In genomic region chr2:101932169-101932936, GRCm38 (mm10) we compare ENCODE assay signal across 9 mouse cellular contexts. TPM values are rescaled to one million over a fixed set of nuclear protein-coding genes. Genes with fewer than 3 reads are reported as not detected.
DNase-seq lines count a peak whose midpoint lies in the region; ATAC-seq lines count a peak whose summit lies in the region.
"Had no signal": no experiment of that assay in that cellular context is flagged by ENCODE, and none has a peak within 500 bp of the region (broad histone marks: within the 10 kb centered on the region; RNA-seq: fewer than 3 reads in every experiment).

No protein-coding gene starts in this region.

- no peaks in the 10 kb centered on the region for H3K9me3 ChIP-seq in forebrain, embryonic 16.5 days (ENCODE audit: control insufficient read depth, low read length)
- H3K9me3 ChIP-seq in midbrain, embryonic 15.5 days = no peaks in the 10 kb centered on the region
- H3K9me3 ChIP-seq: heart, embryonic 15.5 days had no signal

- ATAC-seq in forebrain, embryonic 16.5 days = peak; percentile 45; the same call in 1 of the 2 replicates
- peak; percentile 68 for ATAC-seq in midbrain, embryonic 15.5 days (replicated peaks)

- H3K4me2 ChIP-seq in forebrain, embryonic 16.5 days (ENCODE audit: low read length) = no peak overlapping the region
- no peak overlapping the region for H3K4me2 ChIP-seq in midbrain, embryonic 15.5 days
- H3K4me2 ChIP-seq: heart, embryonic 15.5 days had no signal

- H3K27me3 ChIP-seq in forebrain, embryonic 16.5 days (replicated peaks; ENCODE audit: control insufficient read depth, insufficient read depth, low read length) = no peaks in the 10 kb centered on the region
- no peaks in the 10 kb centered on the region for H3K27me3 ChIP-seq in midbrain, embryonic 15.5 days (replicated peaks)
- H3K27me3 ChIP-seq: heart, embryonic 15.5 days had no signal

- H3K4me3 ChIP-seq in forebrain, embryonic 16.5 days (replicated peaks; ENCODE audit: low read length) = no peak overlapping the region
- no peak overlapping the region for H3K4me3 ChIP-seq in midbrain, embryonic 15.5 days
- H3K4me3 ChIP-seq: heart, embryonic 15.5 days had no signal

- no peaks in the 10 kb centered on the region for H3K36me3 ChIP-seq in forebrain, embryonic 16.5 days (ENCODE audit: control insufficient read depth, insufficient read depth)
- H3K36me3 ChIP-seq in midbrain, embryonic 15.5 days (replicated peaks) = no peaks in the 10 kb centered on the region
- H3K36me3 ChIP-seq: heart, embryonic 15.5 days had no signal

- intact Hi-C loops in heart, postnatal 10 days (cut with DNase I) = no loop called here

- no peak overlapping the region for H3K27ac ChIP-seq in forebrain, embryonic 16.5 days (ENCODE audit: low read length)
- H3K27ac ChIP-seq in midbrain, embryonic 15.5 days = peak overlapping the region; percentile 30; the same call in 1 of the 2 replicates
- H3K27ac ChIP-seq: heart, embryonic 15.5 days had no signal

- no peak overlapping the region for H3K9ac ChIP-seq in forebrain, embryonic 16.5 days (replicated peaks; ENCODE audit: low read depth, low read length)
- no peak overlapping the region for H3K9ac ChIP-seq in midbrain, embryonic 15.5 days
- H3K9ac ChIP-seq: heart, embryonic 15.5 days had no signal

- 58% methylated on average over 14 of the region's 14 CpGs for WGBS in forebrain, embryonic 16.5 days
- 49% methylated on average over 14 of the region's 14 CpGs for WGBS in midbrain, embryonic 15.5 days

- peak; percentile 17 for DNase-seq in heart, postnatal 10 days
- DNase-seq in heart, postnatal 4 days = no peak
- peak; percentile 54 for DNase-seq in cerebellum, adult 11-12 months
- no peak for DNase-seq in right cerebral cortex, postnatal 25 days
- DNase-seq in ovary, postnatal 36 days (ENCODE audit: low spot score) = no peak
- DNase-seq: lung, postnatal 4 days had no signal

- 0 out of 2 replicates have a peak, but pooled peaks cover 2% of the 10 kb centered on the region for H3K4me1 ChIP-seq in forebrain, embryonic 16.5 days (replicated peaks; ENCODE audit: control insufficient read depth, insufficient read depth, low read length)
- no peaks in the 10 kb centered on the region for H3K4me1 ChIP-seq in midbrain, embryonic 15.5 days
- H3K4me1 ChIP-seq: heart, embryonic 15.5 days had no signal

RNA-seq across cellular contexts. Expression of gene Commd9, which starts 46.3 kb away (rescaled TPM):
- total RNA-seq in heart, postnatal 10 days (2021) = 10 to 100 TPM; 28.6 to 35.7 TPM
- 10 to 100 TPM; 28.4 to 30.1 TPM for total RNA-seq in heart, postnatal 4 days (2021)
- 97.4 and 99.3 TPM in 2 replicates for polyA plus RNA-seq in forebrain, embryonic 16.5 days (2015; fragmentation: Nextera tagmentation; extraction: Ambion mirVana)
- 107 and 114 TPM in 2 replicates for polyA plus RNA-seq in midbrain, embryonic 15.5 days (2015; fragmentation: Nextera tagmentation; extraction: Ambion mirVana)

RNA-seq across cellular contexts. Expression of gene Prr5l, which starts 49.5 kb away (rescaled TPM):
- total RNA-seq in heart, postnatal 10 days (2021) = 1 to 10 TPM; 2.6 to 4.0 TPM
- total RNA-seq in heart, postnatal 4 days (2021) = 1 to 10 TPM; 3.8 to 4.6 TPM
- 5.5 and 6.6 TPM in 2 replicates for polyA plus RNA-seq in forebrain, embryonic 16.5 days (2015; fragmentation: Nextera tagmentation; extraction: Ambion mirVana)
- polyA plus RNA-seq in midbrain, embryonic 15.5 days (2015; fragmentation: Nextera tagmentation; extraction: Ambion mirVana) = 4.8 and 5.8 TPM in 2 replicates

Comparison
In these comparisons a context has a peak if more than half of its experiments do, and no peak if none do; other contexts are left out.
1. DNase-seq: peak in heart, postnatal 10 days (2 of 2) and cerebellum, adult 11-12 months (single experiment); none in heart, postnatal 4 days (single experiment), right cerebral cortex, postnatal 25 days (single experiment) and ovary, postnatal 36 days (single experiment).